Mouse (Mus musculus): ENCODE results near the gene Swap70.

Swap70 gene

DNA sequence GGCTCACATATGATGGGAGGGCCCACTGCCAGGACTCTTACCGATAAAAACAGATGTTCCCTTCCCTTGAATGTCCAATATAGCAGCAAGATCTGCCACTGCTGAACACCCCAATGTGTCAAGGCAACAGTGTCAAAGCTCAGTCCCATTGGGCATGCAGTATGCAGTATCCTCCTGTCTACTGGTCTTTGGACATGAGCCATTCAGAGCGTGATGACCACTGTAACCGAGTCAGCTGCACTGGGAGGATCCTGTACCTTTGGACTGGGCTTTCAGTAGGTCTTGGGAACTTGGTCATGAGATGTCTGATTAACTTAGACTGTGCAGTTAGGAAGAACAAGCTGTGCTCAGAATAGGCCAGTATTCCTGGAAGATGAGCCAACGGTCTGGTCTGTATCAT, 84.0 kb downstream of the Swap70 start:
- no peak for DNase-seq (ENCODE audit: low read depth)

DNA sequence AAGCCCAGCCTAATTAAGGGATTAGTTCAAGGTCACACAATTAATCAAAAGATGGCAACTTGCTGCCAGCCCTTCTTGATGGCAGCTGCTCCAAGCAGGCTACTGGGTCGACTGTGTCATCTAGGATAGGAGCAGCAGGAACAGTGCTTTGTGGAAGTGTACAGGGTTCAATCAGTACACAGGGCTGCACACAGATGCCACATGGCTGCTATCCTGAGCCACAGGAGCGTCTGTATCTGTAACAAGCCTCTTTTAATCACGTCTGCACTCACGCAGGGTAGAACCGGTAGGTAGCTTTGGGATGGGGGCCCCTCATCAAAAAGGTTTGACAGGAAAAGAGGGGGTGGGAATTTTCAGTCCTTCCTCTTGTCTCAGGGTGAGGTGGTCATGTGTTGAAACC, 84.8 kb downstream of the Swap70 start:
- DNase-seq (ENCODE audit: low read depth) = no peak

- DNase-seq (ENCODE audit: low read depth) = no peak
Observed at GRCm38 (mm10) chr7:110307741-110308140, 86.2 kb downstream of the Swap70 start.

GRCm38 (mm10) chr7:110309246-110309645, 87.7 kb downstream of the Swap70 start:
- DNase-seq (ENCODE audit: low read depth) = no peak

GRCm38 (mm10) chr7:110313392-110314055, 92.0 kb downstream of the Swap70 start:
- peak; percentile 87 for DNase-seq (ENCODE audit: low read depth)

- DNase-seq (ENCODE audit: low read depth) = no peak
Observed at GRCm38 (mm10) chr7:110314401-110314890, 92.9 kb downstream of the Swap70 start.

GRCm38 (mm10) chr7:110315352-110315751, 93.8 kb downstream of the Swap70 start:
- DNase-seq (ENCODE audit: low read depth) = no peak

- DNase-seq (ENCODE audit: low read depth) = no peak
Observed at GRCm38 (mm10) chr7:110317412-110317811, 95.9 kb downstream of the Swap70 start.

DNA sequence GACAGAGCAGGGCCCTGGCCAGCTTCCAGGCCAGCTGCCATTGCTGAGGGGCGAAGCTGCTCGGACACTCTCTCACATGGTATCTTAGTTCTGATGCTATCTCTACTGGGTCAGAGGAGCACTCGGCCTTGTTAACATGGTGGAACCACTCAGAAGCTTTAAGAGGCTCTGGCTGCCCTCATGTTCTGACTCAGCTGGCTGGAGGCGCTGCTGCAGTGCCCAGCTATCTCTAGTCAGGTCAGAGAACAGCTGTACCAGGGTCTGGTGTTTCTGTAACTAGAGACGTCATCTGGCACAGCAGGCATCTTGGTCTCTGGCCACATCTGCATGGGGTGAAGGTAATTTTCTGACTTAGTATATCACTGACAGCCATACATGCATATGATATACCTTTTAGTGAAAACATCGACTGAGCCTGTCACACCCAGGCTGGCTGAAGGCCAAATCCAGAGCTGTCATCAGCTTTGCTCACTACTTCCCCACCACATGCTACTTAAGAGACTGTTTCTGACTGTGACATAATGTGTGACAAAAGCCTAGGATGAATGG, 97.5 kb downstream of the Swap70 start:
- peak; percentile 11 for DNase-seq (ENCODE audit: low read depth)

GRCm38 (mm10) chr7:110321106-110321505, 99.6 kb downstream of the Swap70 start:
- DNase-seq (ENCODE audit: low read depth) = no peak

GRCm38 (mm10) chr7:110324852-110325251, 103.3 kb downstream of the Swap70 start:
- DNase-seq (ENCODE audit: low read depth) = no peak

GRCm38 (mm10) chr7:110325381-110326110, 104.0 kb downstream of the Swap70 start:
- DNase-seq (ENCODE audit: low read depth) = no peak
